14 mouse cellular contexts compared by ENCODE assay signal in genomic region chr9:109899774-109900173, GRCm38 (mm10). TPM values are rescaled to one million over a fixed set of nuclear protein-coding genes. Genes with fewer than 3 reads are reported as not detected.
A peak's percentile ranks its signal among the peaks of the same experiment; 100 is the strongest.
DNase-seq lines count a peak whose midpoint lies in the region; ATAC-seq and TF ChIP-seq lines count a peak whose summit lies in the region.
"Had no signal": no experiment of that assay in that cellular context is flagged by ENCODE, and none has a peak within 500 bp of the region (broad histone marks: within the 10 kb centered on the region; RNA-seq: fewer than 3 reads in every experiment).

No protein-coding gene starts in this region.

- H3K27ac ChIP-seq in midbrain, embryonic 10.5 days (replicated peaks): 0 out of 2 replicates have a peak overlapping the region, but pooled peaks have one; percentile 17
- no peak overlapping the region for H3K27ac ChIP-seq in midbrain, embryonic 14.5 days (replicated peaks; ENCODE audit: low read depth, low read length)
- peak overlapping the region; percentile 54 for H3K27ac ChIP-seq in kidney, postnatal 0 days
- H3K27ac ChIP-seq in stomach, postnatal 0 days (replicated peaks): peak overlapping the region; percentile 49; the same call in 1 of the 2 replicates
- H3K27ac ChIP-seq: forebrain, embryonic 13.5 days; heart, embryonic 13.5 days; macrophage had no signal

- TF ChIP-seq CTCF in kidney, postnatal 0 days (IDR thresholded peaks at IDR 0.05; ENCODE audit: low read depth): no peak
- no peak for TF ChIP-seq CTCF in stomach, postnatal 0 days (IDR thresholded peaks at IDR 0.05; ENCODE audit: low read depth)

- no peak overlapping the region for H3K4me2 ChIP-seq in midbrain, embryonic 14.5 days (ENCODE audit: low read length)
- H3K4me2 ChIP-seq in kidney, postnatal 0 days (ENCODE audit: low read length): no peak overlapping the region
- no peak overlapping the region for H3K4me2 ChIP-seq in stomach, postnatal 0 days (replicated peaks; ENCODE audit: low read depth)
- H3K4me2 ChIP-seq: forebrain, embryonic 13.5 days; heart, embryonic 13.5 days had no signal

- ATAC-seq in midbrain, embryonic 14.5 days (ENCODE audit: low FRiP score, low TSS enrichment): no peak
- no peak for ATAC-seq in kidney, postnatal 0 days (replicated peaks; ENCODE audit: low FRiP score, low read depth)
- ATAC-seq in stomach, postnatal 0 days (ENCODE audit: low FRiP score, low TSS enrichment): no peak
- ATAC-seq: forebrain, embryonic 13.5 days; Patski had no signal

- peak; percentile 37 for DNase-seq in adrenal gland, postnatal 10 days
- no peak for DNase-seq in adrenal gland, adult 18-20 months (ENCODE audit: low spot score in 2 of 2)
- DNase-seq in midbrain, embryonic 10.5 days (ENCODE audit: low spot score): no peak
- no peak for DNase-seq in midbrain, embryonic 14.5 days
- DNase-seq in kidney, postnatal 0 days (ENCODE audit: low spot score): peak; percentile 22
- DNase-seq in stomach, postnatal 0 days (ENCODE audit: low spot score): no peak
- no peak for DNase-seq in spleen, postnatal 14 days (ENCODE audit: low spot score in 2 of 2)
- no peak for DNase-seq in spleen, adult 12 weeks (ENCODE audit: low spot score)
- DNase-seq: layer of hippocampus, postnatal 36 days; right cerebral cortex, postnatal 25 days had no signal

- TF ChIP-seq EP300 in stomach, postnatal 0 days (optimal IDR thresholded peaks at IDR 0.05): no peak

- H3K9ac ChIP-seq in midbrain, embryonic 14.5 days (replicated peaks; ENCODE audit: low read length): no peak overlapping the region
- no peak overlapping the region for H3K9ac ChIP-seq in kidney, postnatal 0 days (ENCODE audit: low read depth, low read length)
- no peak overlapping the region for H3K9ac ChIP-seq in stomach, postnatal 0 days (ENCODE audit: low read length)
- H3K9ac ChIP-seq: forebrain, embryonic 13.5 days; heart, embryonic 13.5 days had no signal

- 68% methylated on average over 8 of the region's 8 CpGs for WGBS in midbrain, embryonic 10.5 days
- WGBS in midbrain, embryonic 14.5 days: 78% methylated on average over 8 of the region's 8 CpGs
- 53% methylated on average over 8 of the region's 8 CpGs for WGBS in kidney, postnatal 0 days
- WGBS in stomach, postnatal 0 days: 47% methylated on average over 8 of the region's 8 CpGs

- H3K27me3 ChIP-seq in midbrain, embryonic 10.5 days (ENCODE audit: low read depth, poor library complexity, severe bottlenecking): no peaks in the 10 kb centered on the region
- no peaks in the 10 kb centered on the region for H3K27me3 ChIP-seq in midbrain, embryonic 14.5 days (ENCODE audit: control insufficient read depth, insufficient read depth, low read length)
- H3K27me3 ChIP-seq in kidney, postnatal 0 days (ENCODE audit: insufficient read depth, low read length): no peaks in the 10 kb centered on the region
- H3K27me3 ChIP-seq in stomach, postnatal 0 days (ENCODE audit: control insufficient read depth, insufficient read depth, low read length): no peaks in the 10 kb centered on the region
- H3K27me3 ChIP-seq: forebrain, embryonic 13.5 days; heart, embryonic 13.5 days; Patski had no signal

- H3K9me3 ChIP-seq in midbrain, embryonic 10.5 days (replicated peaks): no peaks in the 10 kb centered on the region
- no peaks in the 10 kb centered on the region for H3K9me3 ChIP-seq in midbrain, embryonic 14.5 days (ENCODE audit: control insufficient read depth, low read length)
- H3K9me3 ChIP-seq in kidney, postnatal 0 days (replicated peaks; ENCODE audit: low read length): no peaks in the 10 kb centered on the region
- H3K9me3 ChIP-seq in stomach, postnatal 0 days (ENCODE audit: control insufficient read depth, low read length): no peaks in the 10 kb centered on the region
- H3K9me3 ChIP-seq: forebrain, embryonic 13.5 days; heart, embryonic 13.5 days had no signal

- H3K36me3 ChIP-seq in midbrain, embryonic 10.5 days: peaks cover 20% of the 10 kb centered on the region
- 0 out of 2 replicates have a peak, but pooled peaks cover 2% of the 10 kb centered on the region for H3K36me3 ChIP-seq in midbrain, embryonic 14.5 days (ENCODE audit: control insufficient read depth, insufficient read depth, low read length)
- H3K36me3 ChIP-seq in kidney, postnatal 0 days (ENCODE audit: insufficient read depth, low read length): no peaks in the 10 kb centered on the region
- no peaks in the 10 kb centered on the region for H3K36me3 ChIP-seq in stomach, postnatal 0 days (ENCODE audit: control insufficient read depth, insufficient read depth, low read length)

- H3K4me3 ChIP-seq in midbrain, embryonic 10.5 days: no peak overlapping the region
- H3K4me3 ChIP-seq in midbrain, embryonic 14.5 days (replicated peaks; ENCODE audit: low read depth, low read length): no peak overlapping the region
- H3K4me3 ChIP-seq in kidney, postnatal 0 days (replicated peaks; ENCODE audit: low read depth, low read length): no peak overlapping the region
- H3K4me3 ChIP-seq in stomach, postnatal 0 days (ENCODE audit: low read depth, low read length): no peak overlapping the region
- H3K4me3 ChIP-seq: forebrain, embryonic 13.5 days; heart, embryonic 13.5 days had no signal

- peaks cover 1% of the 10 kb centered on the region for H3K4me1 ChIP-seq in midbrain, embryonic 10.5 days
- H3K4me1 ChIP-seq in midbrain, embryonic 14.5 days (ENCODE audit: control insufficient read depth, insufficient read depth, low read length): no peaks in the 10 kb centered on the region
- H3K4me1 ChIP-seq in kidney, postnatal 0 days (replicated peaks; ENCODE audit: insufficient read depth, low read length): peaks cover 3% of the 10 kb centered on the region; the same call in 1 of the 2 replicates
- no peaks in the 10 kb centered on the region for H3K4me1 ChIP-seq in stomach, postnatal 0 days (replicated peaks; ENCODE audit: control insufficient read depth, insufficient read depth)
- H3K4me1 ChIP-seq: forebrain, embryonic 13.5 days had no signal

RNA-seq across cellular contexts. Expression of gene Cdc25a, which starts 24.4 kb away (rescaled TPM):
- total RNA-seq in adrenal gland, postnatal 10 days (2021): 10 to 100 TPM; 15.5 to 17.0 TPM
- 10 to 100 TPM; 10.9 to 14.1 TPM for total RNA-seq in adrenal gland, adult 18-20 months (2021)
- polyA plus RNA-seq in midbrain, embryonic 10.5 days (2016; fragmentation: Nextera tagmentation; extraction: Ambion mirVana): 38.7 and 39.5 TPM in 2 replicates
- 8.4 and 13.8 TPM in 2 replicates for polyA plus RNA-seq in midbrain, embryonic 14.5 days (2014; fragmentation: Nextera tagmentation; extraction: Ambion mirVana)
- polyA plus RNA-seq in kidney, postnatal 0 days (2015; fragmentation: Nextera tagmentation; extraction: Ambion mirVana): 15.6 and 15.7 TPM in 2 replicates
- 17.8 and 18.4 TPM in 2 replicates for polyA plus RNA-seq in stomach, postnatal 0 days (2015; fragmentation: Nextera tagmentation; extraction: Ambion mirVana)

RNA-seq across cellular contexts. Expression of gene Map4, which starts 31.5 kb away (rescaled TPM):
- 100 to 1,000 TPM in 1 of 2 experiments, 10 to 100 TPM in 1; 83.5 to 132 TPM for total RNA-seq in adrenal gland, postnatal 10 days (2021)
- total RNA-seq in adrenal gland, adult 18-20 months (2021): 10 to 100 TPM; 79.0 to 91.6 TPM
- polyA plus RNA-seq in midbrain, embryonic 10.5 days (2016; fragmentation: Nextera tagmentation; extraction: Ambion mirVana): 69.3 and 84.1 TPM in 2 replicates
- 144 and 159 TPM in 2 replicates for polyA plus RNA-seq in midbrain, embryonic 14.5 days (2014; fragmentation: Nextera tagmentation; extraction: Ambion mirVana)
- polyA plus RNA-seq in kidney, postnatal 0 days (2015; fragmentation: Nextera tagmentation; extraction: Ambion mirVana): 33.9 and 36.9 TPM in 2 replicates
- polyA plus RNA-seq in stomach, postnatal 0 days (2015; fragmentation: Nextera tagmentation; extraction: Ambion mirVana): 25.4 and 28.1 TPM in 2 replicates

RNA-seq across cellular contexts. Expression of gene Camp, which starts 50.4 kb away (rescaled TPM):
- 10 to 100 TPM; 10.7 to 12.7 TPM for total RNA-seq in adrenal gland, postnatal 10 days (2021)
- under 1 TPM in 1 of 2 experiments, not detected in 1; 0.70 TPM for total RNA-seq in adrenal gland, adult 18-20 months (2021)
- polyA plus RNA-seq in midbrain, embryonic 10.5 days (2016; fragmentation: Nextera tagmentation; extraction: Ambion mirVana): 0.16 TPM in 1 of 2 replicates, not detected in the other
- polyA plus RNA-seq in midbrain, embryonic 14.5 days (2014; fragmentation: Nextera tagmentation; extraction: Ambion mirVana): not detected in 2 replicates
- 1.6 and 1.9 TPM in 2 replicates for polyA plus RNA-seq in kidney, postnatal 0 days (2015; fragmentation: Nextera tagmentation; extraction: Ambion mirVana)
- polyA plus RNA-seq in stomach, postnatal 0 days (2015; fragmentation: Nextera tagmentation; extraction: Ambion mirVana): 1.5 and 2.2 TPM in 2 replicates
- total RNA-seq: layer of hippocampus, postnatal 36 days had no signal
- polyA plus RNA-seq: Patski had no signal

Comparison
In these comparisons a context has a peak if more than half of its experiments do, and no peak if none do; other contexts are left out.
1. DNase-seq: peak in adrenal gland, postnatal 10 days (single experiment) and kidney, postnatal 0 days (single experiment); none in adrenal gland, adult 18-20 months (0 of 2), midbrain, embryonic 10.5 days (single experiment), midbrain, embryonic 14.5 days (single experiment), stomach, postnatal 0 days (single experiment), spleen, postnatal 14 days (0 of 2) and spleen, adult 12 weeks (single experiment).